Mouse (Mus musculus) macrophage (primary cell): ENCODE results near the gene Flywch2. TPM values are rescaled to one million over a fixed set of nuclear protein-coding genes. Genes with fewer than 3 reads are reported as not detected.
A peak's percentile ranks its signal among the peaks of the same experiment; 100 is the strongest.

Source experiments
- H3K27ac ChIP-seq: fragments of 350-480 bp; formaldehyde crosslinking; 2 replicates; pipeline ENCODE4 v1.9.0; 2021
- H3K36me3 ChIP-seq: fragments of 350-480 bp; formaldehyde crosslinking; 2 replicates; pipeline ENCODE4 v1.9.0; 2021; ENCODE audit errors: inconsistent target
- H3K4me3 ChIP-seq: fragments of 350-480 bp; formaldehyde crosslinking; 2 replicates; pipeline ENCODE4 v1.9.0; 2021; ENCODE audit errors: inconsistent target
- H3K79me2 ChIP-seq: fragments of 350-480 bp; formaldehyde crosslinking; 2 replicates; pipeline ENCODE4 v1.9.0; 2021; ENCODE audit errors: inconsistent target
- WGBS: methylation state at CpG from one replicate; pipeline ENCODE4 v1.1.7; 2026; ENCODE audit warnings: inconsistent platforms; ENCODE audit not compliant: missing documents; 5-methylcytosine and 5-hydroxymethylcytosine counted together
- polyA plus RNA-seq: library from polyadenylated mRNA; stranded (reverse); fragments of 250-400 nt; gene quantifications from 3 replicates; pipeline ENCODE4 v1.2.4, GENCODE M21; 2018; ENCODE audit warnings: inconsistent platforms

Gene Flywch2
- polyA plus RNA-seq, 1 experiment from 2014 or later = 0.43 TPM

DNA sequence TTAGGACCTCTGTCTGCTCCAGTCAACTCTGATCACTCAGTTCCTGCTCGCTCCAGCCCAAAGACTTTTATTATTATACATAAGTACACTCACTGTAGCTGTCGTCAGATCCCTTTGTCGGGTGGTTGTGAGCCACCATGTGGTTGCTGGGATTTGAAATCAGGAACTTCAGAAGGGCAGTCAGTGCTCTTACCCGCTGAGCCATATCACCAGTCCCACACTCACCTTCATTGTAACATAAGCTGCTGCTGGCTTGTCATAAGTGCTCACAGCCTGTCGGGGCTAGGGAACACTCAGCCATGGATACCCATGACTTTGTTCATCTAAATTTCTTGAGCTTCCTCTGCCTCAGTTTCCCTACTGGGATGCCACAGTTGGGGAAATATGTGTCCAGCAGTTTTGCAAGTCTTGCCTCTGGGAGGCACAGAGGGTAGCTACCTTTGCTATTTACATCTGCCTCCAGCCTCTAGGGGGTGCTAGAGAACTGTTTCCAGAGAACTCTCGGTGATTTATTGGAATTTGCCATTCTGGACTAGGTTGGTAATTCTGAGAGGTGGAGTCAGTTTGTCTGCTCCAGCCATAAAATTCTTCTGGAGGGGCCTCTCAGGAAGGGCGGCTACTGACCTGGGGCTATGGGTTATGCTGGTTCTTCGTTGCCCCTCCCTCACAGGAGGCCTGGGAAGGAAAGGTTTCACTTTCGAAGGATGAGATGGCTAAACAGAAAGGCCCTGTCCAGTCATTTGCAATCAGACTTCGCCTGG lies 37.1 kb downstream of the Flywch2 start:
- Histone ChIP-seq H3K36me3 (peaks cover 5% of the 10 kb centered on the region; the same call in 1 of the 2 replicates), H3K4me3 (peak overlapping the region; percentile 35), H3K27ac (peak overlapping the region; percentile 27; the same call in 1 of the 2 replicates), H3K79me2 (no peaks in the 10 kb centered on the region)
- 12% methylated on average over 10 of the region's 10 CpGs for WGBS

- Histone ChIP-seq H3K4me3 (no peak overlapping the region), H3K36me3 (peaks cover 2% of the 10 kb centered on the region; the same call in 1 of the 2 replicates), H3K27ac (no peak overlapping the region), H3K79me2 (no peaks in the 10 kb centered on the region)
- 22% methylated on average over 6 of the region's 6 CpGs for WGBS
These were observed 37.9 kb downstream of the Flywch2 start for GRCm38 (mm10) chr17:23748026-23748425.

DNA sequence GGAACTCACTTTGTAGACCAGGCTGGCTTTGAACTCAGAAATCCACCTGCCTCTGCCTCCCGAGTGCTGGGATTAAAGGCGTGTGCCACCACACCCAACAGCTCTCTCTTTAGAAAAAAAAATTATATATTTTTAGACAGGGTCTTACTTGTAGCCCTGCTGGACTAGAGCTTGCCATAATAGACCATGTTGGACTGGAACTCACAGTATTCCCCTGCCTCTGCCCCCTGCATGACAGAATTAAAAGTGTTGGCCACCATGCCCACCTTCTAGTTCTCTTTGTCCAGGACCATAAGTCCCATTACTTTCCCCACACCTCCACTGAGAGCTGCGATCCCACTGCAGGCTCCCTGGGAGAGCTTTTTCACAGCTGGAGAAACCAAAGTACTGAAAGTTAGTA lies 38.4 kb downstream of the Flywch2 start:
- Histone ChIP-seq H3K79me2 (no peaks in the 10 kb centered on the region), H3K36me3 (no peaks in the 10 kb centered on the region), H3K27ac (no peak overlapping the region), H3K4me3 (no peak overlapping the region)
- WGBS = 91% methylated on average over 3 of the region's 3 CpGs

- no peak overlapping the region for H3K4me3 ChIP-seq
- no peak overlapping the region for H3K27ac ChIP-seq
- no peaks in the 10 kb centered on the region for H3K79me2 ChIP-seq
- WGBS = 64% methylated on average over 3 of the region's 3 CpGs
- no peaks in the 10 kb centered on the region for H3K36me3 ChIP-seq
These were observed 39.1 kb downstream of the Flywch2 start for GRCm38 (mm10) chr17:23746767-23747166.

GRCm38 (mm10) chr17:23746311-23746710 lies 39.6 kb downstream of the Flywch2 start:
- Histone ChIP-seq H3K79me2 (no peaks in the 10 kb centered on the region), H3K27ac (no peak overlapping the region), H3K4me3 (no peak overlapping the region), H3K36me3 (no peaks in the 10 kb centered on the region)
- 59% methylated on average over 12 of the region's 12 CpGs for WGBS

GRCm38 (mm10) chr17:23745301-23746251 lies 40.3 kb downstream of the Flywch2 start, which contains the start of gene Kremen2:
Gene Kremen2 (minus strand): TSS chr17:23745833.
- no peaks in the 10 kb centered on the region for H3K79me2 ChIP-seq
- no peak within 1 kb of the TSS for H3K27ac ChIP-seq
- no peaks in the 10 kb centered on the region for H3K36me3 ChIP-seq
- H3K4me3 ChIP-seq = no peak within 1 kb of the TSS
- 7% methylated on average over 35 of the region's 45 CpGs for WGBS

DNA sequence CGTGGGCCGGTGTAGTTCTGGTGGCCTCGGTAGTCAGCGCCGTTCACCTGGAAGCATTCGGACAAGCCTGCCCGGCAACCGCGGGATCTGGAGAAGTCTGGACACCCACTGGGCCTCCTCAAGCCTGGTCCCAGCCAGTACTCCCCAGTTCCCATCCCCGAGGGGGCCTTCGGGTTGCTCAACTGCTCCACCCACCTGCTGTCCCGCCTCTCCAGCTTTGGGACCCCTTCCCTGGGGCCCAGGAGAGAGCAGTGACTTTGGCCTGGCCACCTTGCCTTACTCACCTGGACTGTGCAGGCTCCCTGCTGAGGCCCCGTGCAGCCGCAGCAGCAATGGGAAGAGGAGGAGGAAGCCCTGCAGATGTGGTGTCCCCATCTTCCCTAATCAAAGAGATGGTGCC lies 41.2 kb downstream of the Flywch2 start:
- 19% methylated on average over 14 of the region's 14 CpGs for WGBS
- no peaks in the 10 kb centered on the region for H3K79me2 ChIP-seq
- no peak overlapping the region for H3K27ac ChIP-seq
- no peak overlapping the region for H3K4me3 ChIP-seq
- H3K36me3 ChIP-seq = no peaks in the 10 kb centered on the region

DNA sequence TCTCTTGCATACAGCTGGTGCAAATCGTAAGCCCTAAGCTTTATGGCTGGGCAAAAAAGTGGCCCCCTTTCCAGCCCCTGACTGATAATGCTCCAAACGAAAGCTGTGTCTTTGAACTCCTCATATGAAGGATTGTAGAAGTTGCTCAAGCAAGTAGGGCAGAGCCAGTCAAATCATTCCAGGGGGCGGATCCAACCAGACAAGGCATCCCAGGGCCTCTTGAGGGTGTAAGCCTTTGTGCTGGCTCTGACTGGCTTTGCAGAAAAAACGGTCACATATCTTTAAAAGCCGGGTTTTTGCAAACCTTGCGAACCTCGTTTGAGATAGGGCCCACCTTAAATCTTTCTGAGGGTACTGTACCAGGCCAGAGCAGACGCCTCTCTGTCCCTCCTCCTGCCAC lies 41.8 kb downstream of the Flywch2 start:
- no peaks in the 10 kb centered on the region for H3K79me2 ChIP-seq
- H3K27ac ChIP-seq = no peak overlapping the region
- no peak overlapping the region for H3K4me3 ChIP-seq
- 68% methylated on average over 8 of the region's 8 CpGs for WGBS
- H3K36me3 ChIP-seq = no peaks in the 10 kb centered on the region

GRCm38 (mm10) chr17:23742941-23743340 lies 42.9 kb downstream of the Flywch2 start:
- WGBS = 81% methylated on average over 11 of the region's 12 CpGs
- Histone ChIP-seq H3K27ac (no peak overlapping the region), H3K4me3 (no peak overlapping the region), H3K79me2 (no peaks in the 10 kb centered on the region), H3K36me3 (no peaks in the 10 kb centered on the region)

DNA sequence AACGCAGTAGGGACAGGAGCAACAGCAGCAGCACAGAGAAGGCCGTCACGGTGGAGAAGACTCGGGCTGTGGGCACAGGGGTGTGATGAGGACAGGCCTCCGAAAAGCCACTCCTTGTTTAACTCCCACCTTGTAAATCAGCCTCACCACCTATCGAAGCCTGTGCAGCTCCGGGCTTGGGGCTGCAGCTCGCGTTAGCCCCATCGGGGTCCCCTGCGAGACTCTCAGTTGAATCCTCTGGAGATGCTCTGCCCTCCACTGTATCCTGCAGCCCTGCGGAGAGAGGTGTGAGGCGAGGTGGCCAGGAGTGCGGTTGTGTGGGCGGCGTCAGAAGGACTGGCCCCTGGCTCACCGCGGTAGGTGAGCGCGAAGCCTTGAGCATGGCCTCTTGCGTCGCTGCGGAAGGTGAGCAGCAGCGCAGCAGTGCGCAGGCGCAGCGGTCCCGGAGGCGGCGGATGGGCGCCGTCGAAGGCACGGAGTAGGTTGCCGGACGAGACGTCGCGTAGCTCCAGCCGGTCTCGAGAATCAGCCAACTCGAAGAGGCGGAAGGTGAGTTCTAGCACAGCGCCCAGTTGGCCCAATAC lies 43.6 kb downstream of the Flywch2 start:
- no peak overlapping the region for H3K4me3 ChIP-seq
- H3K36me3 ChIP-seq = no peaks in the 10 kb centered on the region
- no peak overlapping the region for H3K27ac ChIP-seq
- WGBS = 16% methylated on average over 44 of the region's 44 CpGs
- no peaks in the 10 kb centered on the region for H3K79me2 ChIP-seq

- no peak overlapping the region for H3K27ac ChIP-seq
- H3K4me3 ChIP-seq = no peak overlapping the region
- WGBS = 54% methylated on average over 38 of the region's 38 CpGs
- no peaks in the 10 kb centered on the region for H3K79me2 ChIP-seq
- no peaks in the 10 kb centered on the region for H3K36me3 ChIP-seq
These were observed 44.3 kb downstream of the Flywch2 start for GRCm38 (mm10) chr17:23741359-23742209.

DNA sequence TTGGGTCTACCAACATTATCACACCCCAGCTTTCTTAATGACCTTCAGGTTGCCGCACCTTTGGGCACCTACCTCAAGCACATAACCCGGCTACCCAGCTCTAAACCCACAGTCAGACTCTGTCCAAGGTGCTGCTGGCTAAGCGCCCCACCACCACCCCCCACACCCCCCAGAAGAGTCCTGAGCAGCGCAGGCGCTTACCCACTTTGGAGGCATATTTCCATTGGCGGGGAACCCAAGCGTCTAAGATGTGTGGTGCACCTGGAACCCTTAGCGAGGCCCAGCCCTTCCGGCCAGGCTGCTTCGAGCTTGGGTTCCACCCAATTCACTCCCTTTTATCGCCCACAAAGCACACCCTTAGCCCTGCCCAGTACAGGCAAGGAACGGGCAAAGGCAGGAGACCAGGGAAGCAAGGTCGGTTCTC lies 45.3 kb downstream of the Flywch2 start, which contains the start of gene Paqr4:
TSS of gene Paqr4 (minus strand) at position 270 of the 424 bp plus-strand sequence.
- H3K27ac ChIP-seq = no peak within 1 kb of the TSS

DNA sequence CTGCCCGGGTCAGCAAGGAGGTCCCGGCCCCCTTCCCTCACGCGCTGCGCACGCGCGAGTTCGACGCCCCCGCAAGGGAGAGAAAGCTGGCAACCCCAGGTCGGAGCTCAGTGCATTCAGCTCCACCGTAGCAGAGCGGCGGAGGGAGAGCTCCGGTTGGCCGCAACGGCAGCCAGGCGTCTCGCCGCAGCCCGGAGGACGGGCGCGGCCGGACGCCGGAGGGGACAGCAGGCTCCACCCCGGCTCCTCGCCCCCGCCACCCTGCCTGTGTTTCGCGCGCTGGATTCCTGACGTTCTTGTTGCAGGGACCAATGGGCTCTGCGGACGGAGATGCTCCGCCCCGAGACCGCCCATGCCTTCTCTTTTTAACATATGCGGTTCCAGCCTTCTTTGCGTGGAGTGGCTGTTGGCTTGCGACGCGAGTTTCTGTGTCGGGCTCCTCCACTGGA lies 45.7 kb downstream of the Flywch2 start:
- H3K27ac ChIP-seq = no peak overlapping the region
- H3K79me2 ChIP-seq = no peaks in the 10 kb centered on the region
- peak overlapping the region; percentile 26 for H3K4me3 ChIP-seq
- H3K36me3 ChIP-seq = no peaks in the 10 kb centered on the region
- WGBS = 1% methylated on average over 42 of the region's 46 CpGs

More for the DNA sequence above, 45.3 kb downstream of the Flywch2 start, which contains the start of gene Paqr4:
- H3K36me3 ChIP-seq = no peaks in the 10 kb centered on the region
- H3K4me3 ChIP-seq = peak within 1 kb of the TSS; percentile 26
- no peaks in the 10 kb centered on the region for H3K79me2 ChIP-seq
- WGBS = 10% methylated on average over 10 of the region's 13 CpGs
